In genomic region chr6:84481205-84481604, GRCm38 (mm10) we compare ENCODE assay signal across 25 mouse cellular contexts.
DNase-seq lines count a peak whose midpoint lies in the region; ATAC-seq and TF ChIP-seq lines count a peak whose summit lies in the region.
"Had no signal": no experiment of that assay in that cellular context is flagged by ENCODE, and none has a peak within 500 bp of the region (broad histone marks: within the 10 kb centered on the region; RNA-seq: fewer than 3 reads in every experiment).

No protein-coding gene starts in this region.

- 0 out of 2 replicates have a peak, but pooled peaks have one; percentile 21 for ATAC-seq in kidney, embryonic 14.5 days (ENCODE audit: low FRiP score, low TSS enrichment)
- no peak for ATAC-seq in kidney, postnatal 0 days (replicated peaks; ENCODE audit: low FRiP score, low read depth)
- ATAC-seq: activated CD4-positive, CD25-positive, alpha-beta regulatory T cell, adult 4 months; forebrain, embryonic 14.5 days; forebrain, embryonic 16.5 days had no signal

- no peak for DNase-seq in kidney, postnatal 25 days
- peak; percentile 37 for DNase-seq in kidney, postnatal 0 days (ENCODE audit: low spot score)
- DNase-seq in kidney, adult 11 months = no peak
- peak; percentile 29 for DNase-seq in brain, adult 2 months (ENCODE audit: low read depth, low spot score)
- DNase-seq in layer of hippocampus, adult 2 months (ENCODE audit: low spot score in 2 of 2) = no peak
- no peak for DNase-seq in thymus, postnatal 25 days
- DNase-seq: adrenal gland, adult 8-10 months; adrenal gland, postnatal 14 days; adrenal gland, postnatal 36 days; cerebellum, adult 11 months; cerebellum, adult 18-20 months; cerebellum, adult 8-10 months; cerebellum, adult 9-11 months; cerebellum, postnatal 14 days; cerebellum, postnatal 36 days; embryo, embryonic 11 days had no signal

- 15% methylated on average over 7 of the region's 7 CpGs for WGBS in kidney, embryonic 14.5 days
- WGBS in kidney, postnatal 0 days = 20% methylated on average over 7 of the region's 7 CpGs

- H3K9me3 ChIP-seq in kidney, embryonic 14.5 days (ENCODE audit: control insufficient read depth, low read length) = no peaks in the 10 kb centered on the region
- H3K9me3 ChIP-seq in kidney, postnatal 0 days (replicated peaks; ENCODE audit: low read length) = no peaks in the 10 kb centered on the region
- H3K9me3 ChIP-seq: embryonic facial prominence, embryonic 12.5 days; embryonic facial prominence, embryonic 15.5 days; forebrain, embryonic 10.5 days; forebrain, embryonic 12.5 days had no signal

- no peak for TF ChIP-seq CTCF in kidney, postnatal 0 days (IDR thresholded peaks at IDR 0.05; ENCODE audit: low read depth)
- no peak for TF ChIP-seq CTCF in layer of hippocampus, adult 2 months (conservative IDR thresholded peaks at IDR 0.05)

- no peaks in the 10 kb centered on the region; the same call in 1 of the 2 replicates for H3K27me3 ChIP-seq in kidney, embryonic 14.5 days (ENCODE audit: control insufficient read depth, insufficient read depth, low read length)
- H3K27me3 ChIP-seq in kidney, postnatal 0 days (ENCODE audit: insufficient read depth, low read length) = no peaks in the 10 kb centered on the region
- H3K27me3 ChIP-seq: embryonic facial prominence, embryonic 12.5 days; embryonic facial prominence, embryonic 15.5 days; forebrain, embryonic 12.5 days had no signal

- H3K27ac ChIP-seq in kidney, embryonic 14.5 days (ENCODE audit: low read depth, low read length) = no peak overlapping the region
- H3K27ac ChIP-seq in kidney, postnatal 0 days = no peak overlapping the region
- no peak overlapping the region for H3K27ac ChIP-seq in layer of hippocampus, adult 2 months
- H3K27ac ChIP-seq: embryonic facial prominence, embryonic 12.5 days; embryonic facial prominence, embryonic 15.5 days; forebrain, embryonic 10.5 days; forebrain, embryonic 12.5 days had no signal

- H3K4me1 ChIP-seq in kidney, embryonic 14.5 days (ENCODE audit: control insufficient read depth, insufficient read depth, low read length) = peaks cover 11% of the 10 kb centered on the region
- H3K4me1 ChIP-seq in kidney, postnatal 0 days (replicated peaks; ENCODE audit: insufficient read depth, low read length) = peaks cover 4% of the 10 kb centered on the region; the same call in 1 of the 2 replicates

- no peak overlapping the region for H3K4me2 ChIP-seq in kidney, embryonic 14.5 days (replicated peaks; ENCODE audit: low read depth, low read length)
- no peak overlapping the region for H3K4me2 ChIP-seq in kidney, postnatal 0 days (ENCODE audit: low read length)
- H3K4me2 ChIP-seq: embryonic facial prominence, embryonic 12.5 days; embryonic facial prominence, embryonic 15.5 days; forebrain, embryonic 12.5 days had no signal

- no peak overlapping the region for H3K9ac ChIP-seq in kidney, embryonic 14.5 days (ENCODE audit: low read depth, low read length)
- no peak overlapping the region for H3K9ac ChIP-seq in kidney, postnatal 0 days (ENCODE audit: low read depth, low read length)
- H3K9ac ChIP-seq: embryonic facial prominence, embryonic 12.5 days; embryonic facial prominence, embryonic 15.5 days; forebrain, embryonic 12.5 days had no signal

- H3K36me3 ChIP-seq in kidney, embryonic 14.5 days (ENCODE audit: control insufficient read depth, insufficient read depth, low read length) = no peaks in the 10 kb centered on the region
- no peaks in the 10 kb centered on the region for H3K36me3 ChIP-seq in kidney, postnatal 0 days (ENCODE audit: insufficient read depth, low read length)
- H3K36me3 ChIP-seq: embryonic facial prominence, embryonic 12.5 days; embryonic facial prominence, embryonic 15.5 days; forebrain, embryonic 10.5 days; forebrain, embryonic 12.5 days had no signal

- H3K4me3 ChIP-seq in kidney, embryonic 14.5 days (ENCODE audit: low read length) = no peak overlapping the region
- no peak overlapping the region for H3K4me3 ChIP-seq in kidney, postnatal 0 days (replicated peaks; ENCODE audit: low read depth, low read length)
- H3K4me3 ChIP-seq in layer of hippocampus, adult 2 months = no peak overlapping the region
- H3K4me3 ChIP-seq: embryonic facial prominence, embryonic 12.5 days; embryonic facial prominence, embryonic 15.5 days; erythroblast, embryonic 14.5 days; forebrain, embryonic 10.5 days; forebrain, embryonic 12.5 days had no signal

Comparison
In these comparisons a context has a peak if more than half of its experiments do, and no peak if none do; other contexts are left out.
1. DNase-seq: peak in kidney, postnatal 0 days (single experiment) and brain, adult 2 months (single experiment); none in kidney, postnatal 25 days (0 of 2), kidney, adult 11 months (single experiment), layer of hippocampus, adult 2 months (0 of 2) and thymus, postnatal 25 days (single experiment).